Mouse (Mus musculus): ENCODE results near the gene Appl1. TPM values are rescaled to one million over a fixed set of nuclear protein-coding genes. Genes with fewer than 3 reads are reported as not detected.
A peak's percentile ranks its signal among the peaks of the same experiment; 100 is the strongest.

Gene Appl1
- polyA plus RNA-seq (2014; fragmentation: Nextera tagmentation; extraction: Ambion mirVana), result 33.3 and 39.0 TPM in 2 replicates

- Histone ChIP-seq H3K4me3 (ENCODE audit: control insufficient read depth in 1 of 2, insufficient read depth in 1 of 2, low read depth in 1 of 2, low read length in 2 of 2) (peak within 1 kb of the TSS; percentile 95 to 100), H3K27ac (replicated peaks in 1 of 2; ENCODE audit: control insufficient read depth in 1 of 2, insufficient read depth in 1 of 2, low read depth in 2 of 2, low read length in 2 of 2) (peak within 1 kb of the TSS; percentile 89 to 90), H3K9ac (ENCODE audit: low read length) (peak within 1 kb of the TSS; percentile 94), H3K36me3 (ENCODE audit: control insufficient read depth, insufficient read depth, low read length) (no peaks in the 10 kb centered on the region), H3K9me3 (ENCODE audit: control insufficient read depth, low read length) (no peaks in the 10 kb centered on the region), H3K27me3 (ENCODE audit: control insufficient read depth, insufficient read depth, low read length) (no peaks in the 10 kb centered on the region), H3K4me1 (ENCODE audit: control insufficient read depth in 2 of 2, insufficient read depth in 2 of 2, low read length in 2 of 2) (peaks cover 4 to 20% of the 10 kb centered on the region in 2 experiments; a peak in 3 of 4 replicates), H3K4me2 (ENCODE audit: low read length) (peak within 1 kb of the TSS; percentile 67)
- 41% methylated on average over 10 of the region's 10 CpGs for WGBS
- ATAC-seq (ENCODE audit: insufficient number of reproducible peaks, insufficient read depth, low FRiP score, low read depth), result no peak
Measured at GRCm38 (mm10) chr14:26971106-26971789, at the start of gene Appl1. TSS of gene Appl1 (minus strand) at chr14:26971232.

DNA sequence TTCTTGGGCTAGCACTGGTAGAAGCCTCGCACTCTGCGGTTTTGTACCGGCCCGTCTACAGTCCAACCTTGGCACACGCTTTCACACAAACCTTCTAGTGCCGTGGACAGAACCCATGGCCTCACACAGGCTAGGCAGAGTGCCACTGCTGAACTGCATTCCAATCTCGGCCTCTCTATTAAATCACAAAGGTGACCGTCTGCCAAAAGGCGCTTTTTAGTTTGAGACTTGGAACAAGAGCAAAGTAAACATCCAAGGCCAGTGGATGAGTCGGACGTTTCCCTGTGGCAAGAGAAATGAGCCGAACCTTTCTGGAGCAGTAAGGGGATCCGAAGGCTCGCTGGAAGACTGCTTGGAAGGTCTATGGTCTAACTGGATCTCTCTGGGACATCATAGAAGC, 48.8 kb upstream of the Appl1 start:
- Histone ChIP-seq H3K36me3 (ENCODE audit: control insufficient read depth, insufficient read depth, low read length) (no peaks in the 10 kb centered on the region), H3K4me3 (ENCODE audit: control insufficient read depth in 1 of 2, insufficient read depth in 1 of 2, low read depth in 1 of 2, low read length in 2 of 2) (no peak overlapping the region), H3K4me1 (ENCODE audit: control insufficient read depth in 2 of 2, insufficient read depth in 2 of 2, low read length in 2 of 2) (no peaks in the 10 kb centered on the region), H3K9ac (ENCODE audit: low read length) (no peak overlapping the region), H3K4me2 (ENCODE audit: low read length) (no peak overlapping the region), H3K27me3 (ENCODE audit: control insufficient read depth, insufficient read depth, low read length) (no peaks in the 10 kb centered on the region), H3K27ac (replicated peaks in 1 of 2; ENCODE audit: control insufficient read depth in 1 of 2, insufficient read depth in 1 of 2, low read depth in 2 of 2, low read length in 2 of 2) (no peak overlapping the region), H3K9me3 (ENCODE audit: control insufficient read depth, low read length) (no peaks in the 10 kb centered on the region)
- WGBS, result 84% methylated on average over 14 of the region's 14 CpGs
- ATAC-seq (ENCODE audit: insufficient number of reproducible peaks, insufficient read depth, low FRiP score, low read depth), result no peak

GRCm38 (mm10) chr14:27017936-27018335, 46.9 kb upstream of the Appl1 start:
- Histone ChIP-seq H3K4me3 (ENCODE audit: control insufficient read depth in 1 of 2, insufficient read depth in 1 of 2, low read depth in 1 of 2, low read length in 2 of 2) (no peak overlapping the region), H3K4me1 (ENCODE audit: control insufficient read depth in 2 of 2, insufficient read depth in 2 of 2, low read length in 2 of 2) (no peaks in the 10 kb centered on the region), H3K9ac (ENCODE audit: low read length) (no peak overlapping the region), H3K9me3 (ENCODE audit: control insufficient read depth, low read length) (no peaks in the 10 kb centered on the region), H3K4me2 (ENCODE audit: low read length) (no peak overlapping the region), H3K36me3 (ENCODE audit: control insufficient read depth, insufficient read depth, low read length) (no peaks in the 10 kb centered on the region), H3K27ac (replicated peaks in 1 of 2; ENCODE audit: control insufficient read depth in 1 of 2, insufficient read depth in 1 of 2, low read depth in 2 of 2, low read length in 2 of 2) (no peak overlapping the region), H3K27me3 (ENCODE audit: control insufficient read depth, insufficient read depth, low read length) (no peaks in the 10 kb centered on the region)
- ATAC-seq (ENCODE audit: insufficient number of reproducible peaks, insufficient read depth, low FRiP score, low read depth), result no peak
- WGBS, result 86% methylated on average over 2 of the region's 2 CpGs

DNA sequence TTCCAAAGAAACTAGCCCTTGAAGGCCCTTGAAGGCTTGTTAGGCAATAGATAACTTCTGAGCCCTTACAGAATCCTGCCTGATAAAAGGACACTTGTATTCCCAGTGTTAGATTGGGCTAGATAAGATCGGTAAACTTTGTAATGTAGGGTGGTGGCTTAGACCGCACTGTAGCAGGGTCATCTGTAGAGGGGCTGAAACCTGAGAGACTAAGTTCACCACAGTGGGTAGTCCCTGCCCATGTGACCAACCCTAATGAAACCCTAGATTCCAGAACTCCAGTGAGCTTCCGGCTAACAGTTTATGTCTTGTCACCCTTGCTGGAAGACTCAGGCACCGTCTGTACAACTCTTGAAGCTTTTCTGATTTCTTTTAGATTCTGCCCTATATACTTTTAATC, 42.6 kb upstream of the Appl1 start:
- 31% methylated on average over 4 of the region's 4 CpGs for WGBS

GRCm38 (mm10) chr14:27011561-27011960, 40.5 kb upstream of the Appl1 start:
- no peak overlapping the region for H3K9ac ChIP-seq (ENCODE audit: low read length)
- no peak for ATAC-seq (ENCODE audit: insufficient number of reproducible peaks, insufficient read depth, low FRiP score, low read depth)
- no peak overlapping the region for H3K4me3 ChIP-seq (ENCODE audit: control insufficient read depth in 1 of 2, insufficient read depth in 1 of 2, low read depth in 1 of 2, low read length in 2 of 2)
- H3K27me3 ChIP-seq (ENCODE audit: control insufficient read depth, insufficient read depth, low read length), result no peaks in the 10 kb centered on the region
- no peak overlapping the region for H3K27ac ChIP-seq (replicated peaks in 1 of 2; ENCODE audit: control insufficient read depth in 1 of 2, insufficient read depth in 1 of 2, low read depth in 2 of 2, low read length in 2 of 2)
- H3K9me3 ChIP-seq (ENCODE audit: control insufficient read depth, low read length), result no peaks in the 10 kb centered on the region
- 78% methylated on average over 5 of the region's 5 CpGs for WGBS
- H3K36me3 ChIP-seq (ENCODE audit: control insufficient read depth, insufficient read depth, low read length), result no peaks in the 10 kb centered on the region
- H3K4me2 ChIP-seq (ENCODE audit: low read length), result no peak overlapping the region
- H3K4me1 ChIP-seq (ENCODE audit: control insufficient read depth in 2 of 2, insufficient read depth in 2 of 2, low read length in 2 of 2), result no peaks in the 10 kb centered on the region

More for the DNA sequence above, 42.6 kb upstream of the Appl1 start:
- Histone ChIP-seq H3K27me3 (ENCODE audit: control insufficient read depth, insufficient read depth, low read length) (no peaks in the 10 kb centered on the region), H3K4me3 (ENCODE audit: control insufficient read depth in 1 of 2, insufficient read depth in 1 of 2, low read depth in 1 of 2, low read length in 2 of 2) (no peak overlapping the region), H3K27ac (replicated peaks in 1 of 2; ENCODE audit: control insufficient read depth in 1 of 2, insufficient read depth in 1 of 2, low read depth in 2 of 2, low read length in 2 of 2) (no peak overlapping the region), H3K36me3 (ENCODE audit: control insufficient read depth, insufficient read depth, low read length) (no peaks in the 10 kb centered on the region), H3K4me2 (ENCODE audit: low read length) (no peak overlapping the region), H3K9me3 (ENCODE audit: control insufficient read depth, low read length) (no peaks in the 10 kb centered on the region), H3K9ac (ENCODE audit: low read length) (no peak overlapping the region), H3K4me1 (ENCODE audit: control insufficient read depth in 2 of 2, insufficient read depth in 2 of 2, low read length in 2 of 2) (no peaks in the 10 kb centered on the region)
- no peak for ATAC-seq (ENCODE audit: insufficient number of reproducible peaks, insufficient read depth, low FRiP score, low read depth)

DNA sequence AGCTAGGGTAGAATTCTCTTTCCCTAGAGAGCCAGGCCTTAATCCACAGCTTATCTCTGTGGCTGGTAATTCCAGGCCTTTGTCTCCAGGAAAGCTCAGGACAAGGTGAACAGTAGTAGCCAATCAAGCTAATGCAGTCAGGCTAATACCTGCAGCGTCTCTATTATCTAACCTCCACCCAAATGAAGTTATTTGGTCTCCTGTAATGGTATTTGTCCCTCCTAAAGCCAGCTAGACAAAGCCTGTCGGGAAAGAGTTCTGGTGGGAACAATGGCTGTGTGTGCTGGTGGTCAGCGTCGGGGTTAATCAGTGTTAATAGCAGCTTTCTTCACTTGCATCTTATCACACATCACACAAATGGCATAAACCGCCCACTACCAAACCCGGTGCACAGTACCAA, 34.9 kb upstream of the Appl1 start:
- no peak overlapping the region for H3K4me2 ChIP-seq (ENCODE audit: low read length)
- no peaks in the 10 kb centered on the region for H3K36me3 ChIP-seq (ENCODE audit: control insufficient read depth, insufficient read depth, low read length)
- 16% methylated on average over 6 of the region's 6 CpGs for WGBS
- H3K9ac ChIP-seq (ENCODE audit: low read length), result no peak overlapping the region
- no peaks in the 10 kb centered on the region for H3K9me3 ChIP-seq (ENCODE audit: control insufficient read depth, low read length)
- no peaks in the 10 kb centered on the region for H3K4me1 ChIP-seq (ENCODE audit: control insufficient read depth in 2 of 2, insufficient read depth in 2 of 2, low read length in 2 of 2)
- no peaks in the 10 kb centered on the region for H3K27me3 ChIP-seq (ENCODE audit: control insufficient read depth, insufficient read depth, low read length)
- H3K27ac ChIP-seq (replicated peaks in 1 of 2; ENCODE audit: control insufficient read depth in 1 of 2, insufficient read depth in 1 of 2, low read depth in 2 of 2, low read length in 2 of 2), result no peak overlapping the region
- ATAC-seq (ENCODE audit: insufficient number of reproducible peaks, insufficient read depth, low FRiP score, low read depth), result no peak
- no peak overlapping the region for H3K4me3 ChIP-seq (ENCODE audit: control insufficient read depth in 1 of 2, insufficient read depth in 1 of 2, low read depth in 1 of 2, low read length in 2 of 2)

- Histone ChIP-seq H3K4me1 (ENCODE audit: control insufficient read depth in 2 of 2, insufficient read depth in 2 of 2, low read length in 2 of 2) (no peaks in the 10 kb centered on the region), H3K4me3 (ENCODE audit: control insufficient read depth in 1 of 2, insufficient read depth in 1 of 2, low read depth in 1 of 2, low read length in 2 of 2) (no peak overlapping the region), H3K4me2 (ENCODE audit: low read length) (no peak overlapping the region), H3K9me3 (ENCODE audit: control insufficient read depth, low read length) (no peaks in the 10 kb centered on the region), H3K9ac (ENCODE audit: low read length) (no peak overlapping the region), H3K27me3 (ENCODE audit: control insufficient read depth, insufficient read depth, low read length) (no peaks in the 10 kb centered on the region), H3K36me3 (ENCODE audit: control insufficient read depth, insufficient read depth, low read length) (no peaks in the 10 kb centered on the region), H3K27ac (replicated peaks in 1 of 2; ENCODE audit: control insufficient read depth in 1 of 2, insufficient read depth in 1 of 2, low read depth in 2 of 2, low read length in 2 of 2) (no peak overlapping the region)
- 64% methylated on average over 7 of the region's 7 CpGs for WGBS
- ATAC-seq (ENCODE audit: insufficient number of reproducible peaks, insufficient read depth, low FRiP score, low read depth), result no peak
Measured at GRCm38 (mm10) chr14:27004906-27005305, 33.9 kb upstream of the Appl1 start.

DNA sequence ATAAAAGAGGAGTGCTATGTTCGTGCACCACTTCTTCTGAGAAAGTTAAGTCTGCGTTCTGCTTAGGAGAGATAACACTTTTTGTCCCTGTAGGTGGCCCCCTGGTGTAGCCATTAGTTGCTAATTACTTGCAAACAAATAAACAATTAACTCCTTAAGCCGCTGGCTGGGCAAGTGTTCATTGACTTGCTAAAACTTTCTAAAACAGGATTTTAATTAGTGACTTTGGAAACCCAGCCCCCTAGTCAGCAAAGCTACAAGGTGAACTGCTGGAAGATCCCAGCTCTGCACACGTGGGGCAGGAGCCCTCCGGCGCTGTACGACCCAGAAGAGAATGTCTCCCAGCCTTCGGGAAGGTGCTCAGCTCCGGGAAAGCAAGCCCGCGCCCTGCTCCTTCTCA, 29.4 kb upstream of the Appl1 start:
- no peaks in the 10 kb centered on the region for H3K4me1 ChIP-seq (ENCODE audit: control insufficient read depth in 2 of 2, insufficient read depth in 2 of 2, low read length in 2 of 2)
- H3K9ac ChIP-seq (ENCODE audit: low read length), result 0 out of 2 replicates have a peak overlapping the region, but pooled peaks have one; percentile 11
- H3K4me2 ChIP-seq (ENCODE audit: low read length), result peak overlapping the region; percentile 58
- H3K27me3 ChIP-seq (ENCODE audit: control insufficient read depth, insufficient read depth, low read length), result no peaks in the 10 kb centered on the region
- no peak for ATAC-seq (ENCODE audit: insufficient number of reproducible peaks, insufficient read depth, low FRiP score, low read depth)
- no peaks in the 10 kb centered on the region for H3K9me3 ChIP-seq (ENCODE audit: control insufficient read depth, low read length)
- WGBS, result 4% methylated on average over 11 of the region's 11 CpGs
- H3K4me3 ChIP-seq (ENCODE audit: control insufficient read depth in 1 of 2, insufficient read depth in 1 of 2, low read depth in 1 of 2, low read length in 2 of 2), result peak overlapping the region; percentile 4 to 9; a peak in 1 of 4 replicates
- H3K27ac ChIP-seq (replicated peaks in 1 of 2; ENCODE audit: control insufficient read depth in 1 of 2, insufficient read depth in 1 of 2, low read depth in 2 of 2, low read length in 2 of 2), result no peak overlapping the region
- no peaks in the 10 kb centered on the region for H3K36me3 ChIP-seq (ENCODE audit: control insufficient read depth, insufficient read depth, low read length)

Data from heart, embryonic 14.5 days (tissue).